Mouse (Mus musculus) heart, embryonic 15.5 days (tissue): Measurements from ENCODE around the gene Map3k14. TPM values are rescaled to one million over a fixed set of nuclear protein-coding genes. Genes with fewer than 3 reads are reported as not detected.

Experiments
- ATAC-seq: fragments of 200-750 bp; cut with Nextera tagmentation; replicated peaks from 2 replicates; pipeline ENCODE4 v1.8.0; 2017; ENCODE audit warnings: low read depth, moderate TSS enrichment; ENCODE audit not compliant: insufficient number of reproducible peaks, insufficient read depth, low FRiP score
- H3K27ac ChIP-seq: fragments of 300-500 bp; sonication (generic); 2 replicates; pipeline ENCODE4 v1.5.1; 2015; ENCODE audit warnings: mild to moderate bottlenecking, inconsistent platforms
- H3K27me3 ChIP-seq: fragments of 300-500 bp; sonication (generic); 2 replicates; pipeline ENCODE4 v1.6.1; 2015; ENCODE audit warnings: inconsistent platforms
- H3K36me3 ChIP-seq: fragments of 300-500 bp; sonication (generic); 2 replicates; pipeline ENCODE4 v1.6.1; 2015; ENCODE audit warnings: mild to moderate bottlenecking, inconsistent platforms
- H3K4me1 ChIP-seq: fragments of 300-500 bp; sonication (generic); replicated peaks from 2 replicates; pipeline ENCODE4 v1.6.1; 2015; ENCODE audit warnings: inconsistent platforms
- H3K4me2 ChIP-seq: fragments of 300-500 bp; sonication (generic); 2 replicates; pipeline ENCODE4 v1.6.1; 2015; ENCODE audit warnings: inconsistent platforms, mild to moderate bottlenecking, moderate library complexity
- H3K4me3 ChIP-seq: fragments of 300-500 bp; sonication (generic); 2 replicates; pipeline ENCODE4 v1.5.1; 2015; ENCODE audit warnings: mild to moderate bottlenecking, inconsistent platforms
- H3K9ac ChIP-seq: fragments of 300-500 bp; sonication (generic); 2 replicates; pipeline ENCODE4 v1.6.1; 2015; ENCODE audit warnings: mild to moderate bottlenecking, inconsistent platforms
- H3K9me3 ChIP-seq: fragments of 300-500 bp; sonication (generic); replicated peaks from 2 replicates; pipeline ENCODE4 v1.6.1; 2016; ENCODE audit warnings: inconsistent platforms
- WGBS: fragments of 180-500 bp; shearing (Covaris S2); methylation state at CpG from one replicate; pipeline ENCODE4 v1.1.7; 2015; ENCODE audit warnings: mixed read lengths; 5-methylcytosine and 5-hydroxymethylcytosine counted together
- polyA plus RNA-seq: library from polyadenylated mRNA; unstranded; fragments of >200 nt; fragmentation: Nextera tagmentation; extraction: Ambion mirVana; gene quantifications from 2 replicates; pipeline ENCODE4 v1.2.1, GENCODE M21; 2015

The Map3k14 gene
- polyA plus RNA-seq, 1 experiment from 2014 or later = 1.8 TPM

DNA sequence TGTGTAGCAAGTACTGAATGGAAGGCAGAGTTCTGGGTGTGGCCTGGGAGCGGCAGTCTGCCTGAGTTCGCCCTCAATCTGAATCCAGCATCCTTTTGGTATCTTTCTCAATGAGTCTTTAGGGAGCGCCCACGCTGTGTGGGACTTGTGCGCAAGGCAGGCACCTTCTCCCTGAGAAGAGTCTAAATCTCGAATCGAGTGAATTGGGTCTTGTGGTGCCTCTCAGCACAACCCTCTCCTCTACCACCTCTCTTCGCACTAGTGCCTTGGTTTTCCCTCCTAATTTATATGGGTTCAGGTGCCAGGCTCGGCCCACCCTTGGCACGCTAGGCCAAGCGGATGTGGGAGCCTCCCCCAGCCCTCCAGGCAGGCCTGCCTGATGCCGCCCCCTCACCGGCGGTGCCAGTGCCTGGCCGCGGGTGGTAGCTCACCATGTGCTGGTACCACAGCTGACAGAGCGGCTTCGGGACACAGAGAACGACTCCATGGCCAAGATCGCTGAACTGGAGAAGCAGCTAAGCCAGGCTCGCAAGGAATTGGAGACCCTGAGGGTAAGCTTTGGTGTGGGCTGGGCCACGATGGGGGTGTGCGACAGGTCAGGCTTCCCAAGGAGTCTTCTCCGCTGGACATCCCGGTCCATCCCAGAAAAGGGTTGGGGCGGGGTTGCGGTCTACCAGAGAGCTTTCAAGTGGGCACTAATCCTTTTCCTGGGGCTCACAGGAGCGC, 74.9 kb downstream of the Map3k14 start:
- 23% methylated on average over 28 of the region's 28 CpGs for WGBS
- Histone ChIP-seq H3K27me3 (peaks cover 72% of the 10 kb centered on the region), H3K4me2 (peak overlapping the region; percentile 51), H3K4me1 (peaks cover 9% of the 10 kb centered on the region), H3K36me3 (no peaks in the 10 kb centered on the region), H3K9me3 (no peaks in the 10 kb centered on the region), H3K27ac (no peak overlapping the region), H3K9ac (peak overlapping the region; percentile 20; the same call in 1 of the 2 replicates), H3K4me3 (peak overlapping the region; percentile 29)
- ATAC-seq = no peak

- WGBS = 32% methylated on average over 2 of the region's 2 CpGs
- Histone ChIP-seq H3K9ac (no peak overlapping the region), H3K4me3 (no peak overlapping the region), H3K9me3 (no peaks in the 10 kb centered on the region), H3K4me1 (no peaks in the 10 kb centered on the region), H3K4me2 (no peak overlapping the region), H3K27me3 (peaks cover 11% of the 10 kb centered on the region), H3K27ac (no peak overlapping the region), H3K36me3 (no peaks in the 10 kb centered on the region)
- ATAC-seq = no peak
These were observed 82.4 kb downstream of the Map3k14 start for GRCm38 (mm10) chr11:103184891-103185290.

DNA sequence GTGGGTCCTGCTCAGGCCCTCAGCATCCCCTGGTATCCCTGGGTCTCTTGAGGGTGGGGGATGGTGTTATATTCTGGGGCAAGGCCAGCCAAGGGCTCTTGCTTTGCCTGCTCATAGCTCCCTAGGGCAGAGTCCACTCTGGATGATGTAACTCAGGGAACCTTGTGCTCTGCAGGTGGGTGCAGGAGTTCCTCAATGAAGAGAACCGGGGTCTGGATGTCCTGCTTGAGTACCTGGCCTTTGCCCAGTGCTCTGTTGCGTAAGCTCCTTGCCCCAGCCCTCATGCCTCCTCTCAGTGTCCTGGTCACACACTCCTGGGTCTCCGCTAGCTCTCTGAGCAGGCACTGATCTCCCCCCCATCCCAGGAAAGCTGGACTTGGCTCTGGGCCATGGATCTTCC, 85.4 kb downstream of the Map3k14 start:
- H3K4me1 ChIP-seq = peaks cover 14% of the 10 kb centered on the region
- peaks cover 11% of the 10 kb centered on the region for H3K27me3 ChIP-seq
- WGBS = 71% methylated on average over 3 of the region's 3 CpGs

DNA sequence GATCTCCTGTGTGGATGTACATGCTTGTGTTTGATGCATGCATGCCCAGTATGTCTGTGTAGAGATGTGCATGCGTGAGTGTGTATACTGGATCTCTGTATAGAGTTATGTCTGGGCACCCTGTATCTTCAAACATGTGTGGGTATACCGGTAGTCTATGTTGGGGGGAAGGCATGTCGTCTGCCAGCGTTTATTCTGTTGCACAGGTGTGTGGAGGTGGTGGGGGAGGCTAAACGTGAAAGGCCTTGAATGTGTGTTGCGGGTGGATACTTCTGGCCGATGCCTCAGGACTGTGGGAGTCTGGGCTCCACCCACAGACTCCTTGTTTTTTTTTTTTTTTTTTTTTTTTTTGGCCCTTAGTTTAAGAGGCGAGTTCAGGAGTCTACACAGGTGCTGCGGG, 85.9 kb downstream of the Map3k14 start:
- Histone ChIP-seq H3K36me3 (no peaks in the 10 kb centered on the region), H3K9ac (no peak overlapping the region), H3K9me3 (no peaks in the 10 kb centered on the region), H3K4me2 (no peak overlapping the region), H3K27me3 (peaks cover 11% of the 10 kb centered on the region), H3K4me1 (peaks cover 20% of the 10 kb centered on the region), H3K27ac (no peak overlapping the region), H3K4me3 (no peak overlapping the region)
- ATAC-seq = no peak
- WGBS = 70% methylated on average over 9 of the region's 9 CpGs

More for the DNA sequence above, 85.4 kb downstream of the Map3k14 start:
- Histone ChIP-seq H3K9me3 (no peaks in the 10 kb centered on the region), H3K27ac (no peak overlapping the region), H3K4me2 (no peak overlapping the region), H3K4me3 (no peak overlapping the region), H3K36me3 (no peaks in the 10 kb centered on the region), H3K9ac (no peak overlapping the region)
- no peak for ATAC-seq

DNA sequence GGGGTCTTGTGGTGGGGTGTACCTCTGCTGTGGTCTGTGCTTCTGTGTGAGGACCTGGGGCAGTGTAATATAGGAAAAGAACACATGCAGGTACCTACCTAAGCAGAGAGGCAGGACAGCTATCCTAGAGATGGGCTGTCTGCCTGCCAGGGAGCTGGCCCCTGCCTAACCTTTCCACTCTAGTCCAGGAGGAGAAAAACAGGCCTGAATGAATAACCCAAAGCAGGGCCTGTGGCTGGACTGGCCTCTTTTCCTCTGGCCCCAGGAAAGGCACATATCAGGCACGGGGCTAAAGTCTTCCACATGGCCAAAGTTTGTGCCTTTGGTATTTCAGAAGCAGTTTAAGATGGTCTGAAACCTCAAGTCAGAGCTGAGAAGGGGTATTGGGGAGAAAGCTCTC, 86.8 kb downstream of the Map3k14 start:
- no peaks in the 10 kb centered on the region for H3K36me3 ChIP-seq
- ATAC-seq = no peak
- whole genome bisulfite sequencing = 62% methylated on average over 1 of the region's 1 CpGs

GRCm38 (mm10) chr11:103178748-103179147, 88.5 kb downstream of the Map3k14 start:
- ATAC-seq = no peak
- H3K9ac ChIP-seq = no peak overlapping the region
- H3K27ac ChIP-seq = no peak overlapping the region
- WGBS = 90% methylated on average over 8 of the region's 8 CpGs
- no peaks in the 10 kb centered on the region for H3K36me3 ChIP-seq
- peaks cover 28% of the 10 kb centered on the region for H3K4me1 ChIP-seq
- H3K27me3 ChIP-seq = peaks cover 11% of the 10 kb centered on the region
- no peak overlapping the region for H3K4me3 ChIP-seq
- H3K9me3 ChIP-seq = no peaks in the 10 kb centered on the region
- no peak overlapping the region for H3K4me2 ChIP-seq

More for the DNA sequence above, 86.8 kb downstream of the Map3k14 start:
- Histone ChIP-seq H3K27ac (no peak overlapping the region), H3K27me3 (peaks cover 11% of the 10 kb centered on the region), H3K4me3 (no peak overlapping the region), H3K9me3 (no peaks in the 10 kb centered on the region), H3K4me1 (peaks cover 20% of the 10 kb centered on the region), H3K4me2 (no peak overlapping the region), H3K9ac (no peak overlapping the region)

DNA sequence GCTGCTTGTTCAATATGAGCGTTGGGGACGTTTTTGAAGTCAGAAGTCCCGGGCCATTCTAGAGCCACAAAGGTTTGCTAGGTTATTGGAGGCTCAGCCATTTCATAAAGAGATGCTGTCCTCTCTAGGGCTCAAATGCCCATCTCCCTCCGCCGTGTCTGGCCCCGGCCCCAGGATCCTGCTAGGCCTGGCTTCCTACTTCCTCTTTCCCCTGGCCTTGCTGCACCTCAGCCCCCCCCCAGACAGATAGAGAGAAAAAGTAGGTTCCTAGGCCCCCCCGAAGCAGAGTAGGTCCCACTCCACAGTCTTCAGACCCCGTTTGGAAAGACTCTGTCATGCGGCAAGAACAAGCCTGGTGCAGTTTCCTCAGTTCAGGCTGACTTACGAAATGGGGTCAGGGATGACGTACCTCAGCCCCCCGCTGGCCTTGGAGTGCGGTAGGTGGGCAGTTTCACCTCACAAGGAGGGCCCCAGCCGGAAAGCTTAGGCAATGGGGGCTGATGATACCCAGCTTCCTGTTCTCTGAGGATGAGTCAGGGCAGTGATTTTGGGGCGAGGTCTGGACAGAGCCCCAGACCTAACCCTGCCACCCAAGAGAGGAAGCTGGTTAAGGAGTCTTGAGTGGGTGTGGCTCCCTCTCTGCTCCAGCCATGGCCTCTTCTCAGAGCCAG, 89.3 kb downstream of the Map3k14 start:
- H3K9ac ChIP-seq = no peak overlapping the region
- no peak overlapping the region for H3K4me3 ChIP-seq
- H3K27ac ChIP-seq = peak overlapping the region; percentile 68
- H3K4me1 ChIP-seq = peaks cover 28% of the 10 kb centered on the region
- peaks cover 11% of the 10 kb centered on the region for H3K27me3 ChIP-seq
- 78% methylated on average over 15 of the region's 15 CpGs for WGBS
- H3K4me2 ChIP-seq = no peak overlapping the region
- no peaks in the 10 kb centered on the region for H3K36me3 ChIP-seq
- no peaks in the 10 kb centered on the region for H3K9me3 ChIP-seq
- ATAC-seq = no peak

DNA sequence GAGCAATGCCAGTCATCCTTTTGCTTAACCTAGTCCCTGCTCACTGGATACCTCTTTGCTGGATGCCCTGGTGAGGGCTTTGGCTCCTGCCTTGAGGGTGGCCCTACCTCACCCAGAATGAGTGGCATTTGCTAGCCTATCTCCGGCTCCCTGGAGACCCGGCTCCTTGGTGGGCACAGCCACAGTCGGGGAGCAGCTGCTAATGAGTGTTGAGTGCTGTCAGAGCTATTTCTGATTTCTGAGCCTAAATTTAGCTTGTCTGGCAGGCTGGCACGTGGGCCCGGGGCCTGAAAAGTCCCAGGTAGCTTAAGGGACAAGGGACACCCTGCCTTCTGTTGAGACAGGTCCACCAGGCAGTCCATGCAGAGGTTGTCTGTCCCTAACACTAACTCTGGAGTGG, 90.1 kb downstream of the Map3k14 start:
- Histone ChIP-seq H3K36me3 (no peaks in the 10 kb centered on the region), H3K27ac (peak overlapping the region; percentile 68), H3K27me3 (peaks cover 5% of the 10 kb centered on the region; the same call in 1 of the 2 replicates), H3K9ac (0 out of 2 replicates have a peak overlapping the region, but pooled peaks have one; percentile 19), H3K4me2 (peak overlapping the region; percentile 16), H3K4me1 (peaks cover 30% of the 10 kb centered on the region), H3K9me3 (no peaks in the 10 kb centered on the region), H3K4me3 (no peak overlapping the region)
- peak; percentile 52; the same call in 1 of the 2 replicates for ATAC-seq
- 44% methylated on average over 5 of the region's 5 CpGs for WGBS

DNA sequence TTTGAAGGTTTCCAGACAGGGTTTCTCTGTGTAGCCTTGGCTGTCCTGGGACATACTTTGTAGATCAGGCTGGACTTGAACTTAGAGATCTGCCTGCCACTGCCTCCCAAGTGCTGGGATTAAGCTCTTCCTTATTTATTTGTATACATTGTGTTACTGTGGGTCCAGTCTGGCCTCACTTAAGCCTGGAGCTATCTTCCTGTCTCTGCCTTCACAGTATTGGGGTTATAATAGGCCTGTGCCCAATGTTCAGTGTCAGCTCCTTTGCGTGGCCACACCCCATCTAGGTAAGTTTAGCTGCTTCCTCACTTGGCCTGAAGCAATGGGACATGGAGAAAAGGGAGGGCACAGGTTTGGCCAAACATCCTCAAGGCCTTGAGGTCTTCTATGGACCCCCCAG, 90.8 kb downstream of the Map3k14 start:
- no peak overlapping the region for H3K4me3 ChIP-seq
- no peak overlapping the region for H3K4me2 ChIP-seq
- no peak for ATAC-seq
- H3K27me3 ChIP-seq = peaks cover 6% of the 10 kb centered on the region
- H3K36me3 ChIP-seq = no peaks in the 10 kb centered on the region
- peaks cover 37% of the 10 kb centered on the region for H3K4me1 ChIP-seq
- no peak overlapping the region for H3K9ac ChIP-seq
- H3K9me3 ChIP-seq = no peaks in the 10 kb centered on the region
- 0 out of 2 replicates have a peak overlapping the region, but pooled peaks have one; percentile 68 for H3K27ac ChIP-seq
- WGBS = 90% methylated on average over 1 of the region's 1 CpGs

- Histone ChIP-seq H3K9ac (no peak overlapping the region), H3K4me2 (no peak overlapping the region), H3K4me1 (peaks cover 42% of the 10 kb centered on the region), H3K27ac (no peak overlapping the region), H3K27me3 (peaks cover 12% of the 10 kb centered on the region), H3K36me3 (no peaks in the 10 kb centered on the region), H3K9me3 (no peaks in the 10 kb centered on the region), H3K4me3 (no peak overlapping the region)
- no peak for ATAC-seq
- WGBS = 69% methylated on average over 14 of the region's 14 CpGs
These were observed 91.4 kb downstream of the Map3k14 start for GRCm38 (mm10) chr11:103175688-103176442.

DNA sequence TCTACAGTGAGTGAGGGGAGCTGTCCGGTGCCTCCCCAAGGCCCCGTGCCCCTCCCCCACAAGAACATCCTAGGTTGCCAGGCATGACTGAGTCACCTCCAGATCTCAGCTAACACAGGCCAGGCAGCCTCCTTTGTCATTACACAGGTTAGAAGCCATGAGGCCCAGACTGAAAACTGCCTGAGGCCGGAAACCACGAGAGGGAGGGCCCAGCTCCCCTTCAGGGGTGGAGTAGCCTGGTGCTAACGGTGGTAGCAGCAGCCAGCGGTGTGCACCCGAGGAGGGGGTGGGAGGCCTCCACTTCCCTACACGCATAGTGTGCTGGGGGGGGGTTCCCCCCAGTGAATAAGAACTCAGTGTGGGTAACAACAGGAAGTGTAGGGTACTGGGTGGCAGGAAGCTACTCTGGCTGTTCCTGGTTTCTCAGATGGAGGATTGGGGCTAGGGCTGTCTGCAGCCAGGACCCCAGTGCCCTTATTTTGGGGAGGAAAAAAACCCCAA, 92.3 kb downstream of the Map3k14 start:
- Histone ChIP-seq H3K27me3 (peaks cover 19% of the 10 kb centered on the region), H3K36me3 (no peaks in the 10 kb centered on the region), H3K4me2 (no peak overlapping the region), H3K27ac (peak overlapping the region; percentile 14; the same call in 1 of the 2 replicates), H3K9me3 (no peaks in the 10 kb centered on the region), H3K4me3 (no peak overlapping the region), H3K9ac (no peak overlapping the region), H3K4me1 (peaks cover 48% of the 10 kb centered on the region)
- peak; percentile 7; the same call in 1 of the 2 replicates for ATAC-seq
- WGBS = 43% methylated on average over 8 of the region's 8 CpGs
